Mouse (Mus musculus): Measurements from ENCODE around the gene 0610010F05Rik. TPM values are rescaled to one million over a fixed set of nuclear protein-coding genes. Genes with fewer than 3 reads are reported as not detected.
A peak's percentile ranks its signal among the peaks of the same experiment; 100 is the strongest.

The 0610010F05Rik gene
- 25.1 and 32.3 TPM in 2 replicates for polyA plus RNA-seq (2011; ENCODE audit: insufficient read length, low read depth, missing spikeins)

- peak; percentile 73 for TF ChIP-seq POLR2A (IDR thresholded peaks at IDR 0.05; ENCODE audit: low read depth, low read length)
- no peak for TF ChIP-seq CTCF (IDR thresholded peaks at IDR 0.05; ENCODE audit: borderline replicate concordance, insufficient read depth, low read length)
- Histone ChIP-seq H3K4me3 (ENCODE audit: insufficient read depth, low read length) (peak within 1 kb of the TSS; percentile 80), H3K4me1 (ENCODE audit: control insufficient read depth, insufficient read depth, low read length) (no peaks in the 10 kb centered on the region), H3K27ac (ENCODE audit: insufficient read depth, low read length) (no peak within 1 kb of the TSS)
These were observed at the start of gene 0610010F05Rik for GRCm38 (mm10) chr11:23632945-23633878. 0610010F05Rik (minus strand) TSS chr11:23633639.

GRCm38 (mm10) chr11:23682561-23682960 is 49.1 kb upstream of the 0610010F05Rik start:
- Histone ChIP-seq H3K4me3 (ENCODE audit: insufficient read depth, low read length) (no peak overlapping the region), H3K4me1 (ENCODE audit: control insufficient read depth, insufficient read depth, low read length) (peaks cover 3% of the 10 kb centered on the region; the same call in 1 of the 2 replicates), H3K27ac (ENCODE audit: insufficient read depth, low read length) (no peak overlapping the region)
- TF ChIP-seq POLR2A (IDR thresholded peaks at IDR 0.05; ENCODE audit: low read depth, low read length): no peak
- no peak for TF ChIP-seq CTCF (IDR thresholded peaks at IDR 0.05; ENCODE audit: borderline replicate concordance, insufficient read depth, low read length)

- Histone ChIP-seq H3K27ac (ENCODE audit: insufficient read depth, low read length) (peak overlapping the region; percentile 59), H3K4me3 (ENCODE audit: insufficient read depth, low read length) (no peak overlapping the region), H3K4me1 (ENCODE audit: control insufficient read depth, insufficient read depth, low read length) (peaks cover 3% of the 10 kb centered on the region; the same call in 1 of the 2 replicates)
- TF ChIP-seq CTCF (IDR thresholded peaks at IDR 0.05; ENCODE audit: borderline replicate concordance, insufficient read depth, low read length): no peak
- no peak for TF ChIP-seq POLR2A (IDR thresholded peaks at IDR 0.05; ENCODE audit: low read depth, low read length)
These were observed 47.1 kb upstream of the 0610010F05Rik start for GRCm38 (mm10) chr11:23680435-23680950.

- Histone ChIP-seq H3K4me3 (ENCODE audit: insufficient read depth, low read length) (no peak overlapping the region), H3K4me1 (ENCODE audit: control insufficient read depth, insufficient read depth, low read length) (peaks cover 3% of the 10 kb centered on the region; the same call in 1 of the 2 replicates), H3K27ac (ENCODE audit: insufficient read depth, low read length) (no peak overlapping the region)
- TF ChIP-seq POLR2A (IDR thresholded peaks at IDR 0.05; ENCODE audit: low read depth, low read length): no peak
- no peak for TF ChIP-seq CTCF (IDR thresholded peaks at IDR 0.05; ENCODE audit: borderline replicate concordance, insufficient read depth, low read length)
These were observed 45.7 kb upstream of the 0610010F05Rik start for GRCm38 (mm10) chr11:23679044-23679642.

- TF ChIP-seq CTCF (IDR thresholded peaks at IDR 0.05; ENCODE audit: borderline replicate concordance, insufficient read depth, low read length) (no peak), POLR2A (IDR thresholded peaks at IDR 0.05; ENCODE audit: low read depth, low read length) (no peak)
- Histone ChIP-seq H3K4me1 (ENCODE audit: control insufficient read depth, insufficient read depth, low read length) (peaks cover under 1% of the 10 kb centered on the region; the same call in 1 of the 2 replicates), H3K4me3 (ENCODE audit: insufficient read depth, low read length) (no peak overlapping the region), H3K27ac (ENCODE audit: insufficient read depth, low read length) (no peak overlapping the region)
These were observed 42.7 kb upstream of the 0610010F05Rik start for GRCm38 (mm10) chr11:23676100-23676499.

GRCm38 (mm10) chr11:23672256-23672749 is 38.9 kb upstream of the 0610010F05Rik start:
- Histone ChIP-seq H3K4me1 (ENCODE audit: control insufficient read depth, insufficient read depth, low read length) (no peaks in the 10 kb centered on the region), H3K27ac (ENCODE audit: insufficient read depth, low read length) (no peak overlapping the region), H3K4me3 (ENCODE audit: insufficient read depth, low read length) (no peak overlapping the region)
- TF ChIP-seq POLR2A (IDR thresholded peaks at IDR 0.05; ENCODE audit: low read depth, low read length) (no peak), CTCF (IDR thresholded peaks at IDR 0.05; ENCODE audit: borderline replicate concordance, insufficient read depth, low read length) (no peak)

- no peak for TF ChIP-seq POLR2A (IDR thresholded peaks at IDR 0.05; ENCODE audit: low read depth, low read length)
- no peaks in the 10 kb centered on the region for H3K4me1 ChIP-seq (ENCODE audit: control insufficient read depth, insufficient read depth, low read length)
- no peak overlapping the region for H3K27ac ChIP-seq (ENCODE audit: insufficient read depth, low read length)
- peak overlapping the region; percentile 41 for H3K4me3 ChIP-seq (ENCODE audit: insufficient read depth, low read length)
These were observed 33.7 kb upstream of the 0610010F05Rik start for GRCm38 (mm10) chr11:23667128-23667527.

GRCm38 (mm10) chr11:23666526-23666925 is 33.1 kb upstream of the 0610010F05Rik start:
- Histone ChIP-seq H3K27ac (ENCODE audit: insufficient read depth, low read length) (no peak overlapping the region), H3K4me3 (ENCODE audit: insufficient read depth, low read length) (peak overlapping the region; percentile 76), H3K4me1 (ENCODE audit: control insufficient read depth, insufficient read depth, low read length) (no peaks in the 10 kb centered on the region)
- TF ChIP-seq CTCF (IDR thresholded peaks at IDR 0.05; ENCODE audit: borderline replicate concordance, insufficient read depth, low read length): no peak
- no peak for TF ChIP-seq POLR2A (IDR thresholded peaks at IDR 0.05; ENCODE audit: low read depth, low read length)

GRCm38 (mm10) chr11:23665798-23666501 is 32.5 kb upstream of the 0610010F05Rik start, which contains the start of gene Pex13:
Pex13 (minus strand) TSS chr11:23665959.
- H3K27ac ChIP-seq (ENCODE audit: insufficient read depth, low read length): peak within 1 kb of the TSS; percentile 81
- TF ChIP-seq POLR2A (IDR thresholded peaks at IDR 0.05; ENCODE audit: low read depth, low read length): peak; percentile 68
- TF ChIP-seq CTCF (IDR thresholded peaks at IDR 0.05; ENCODE audit: borderline replicate concordance, insufficient read depth, low read length): no peak
- H3K4me1 ChIP-seq (ENCODE audit: control insufficient read depth, insufficient read depth, low read length): peaks cover under 1% of the 10 kb centered on the region; the same call in 1 of the 2 replicates
- peak within 1 kb of the TSS; percentile 76 for H3K4me3 ChIP-seq (ENCODE audit: insufficient read depth, low read length)

Measured in embryonic fibroblast, embryonic 13.5 days (primary cell).